Mouse (Mus musculus) kidney, adult 2 months (tissue): Measurements from ENCODE around the gene Fam76b.

ENCODE experiments used
- CTCF ChIP-seq: fragments of 200-500 bp; conservative IDR thresholded peaks from 2 replicates; pipeline ENCODE4 v1.5.1; 2011; ENCODE audit warnings: low read depth, mild to moderate bottlenecking, control low read depth, low read length, moderate library complexity, mixed read lengths; ENCODE audit not compliant: insufficient read depth, insufficient read length
- POLR2A ChIP-seq: fragments of 200-500 bp; IDR thresholded peaks from one replicate; pipeline ENCODE4 v1.6.1; 2011; ENCODE audit warnings: low read depth, low read length, control low read depth

GRCm38 (mm10) chr9:13891888-13892287 is 64.4 kb downstream of the Fam76b start:
- no peak for TF ChIP-seq POLR2A
- TF ChIP-seq CTCF, result no peak
